Mouse (Mus musculus) gastrocnemius, adult 2 months (tissue): ENCODE measurements at regions not wholly inside any gene's neighbourhood (a gene's known extent, or its start where the extent isn't known, plus 50 kb on each side); places are given as distances from the start of the nearest gene placed in this dataset.

Experiments used
- DNase-seq: peaks from one replicate; pipeline ENCODE4 v3.0.0; 2022
- H3K27ac ChIP-seq: fragments of 200-600 bp; 2 replicates; pipeline ENCODE4 v1.8.1; 2022; ENCODE audit warnings: mild to moderate bottlenecking
- H3K4me3 ChIP-seq: fragments of 200-600 bp; 2 replicates; pipeline ENCODE4 v1.8.1; 2022; ENCODE audit warnings: mild to moderate bottlenecking, moderate library complexity
- CTCF ChIP-seq: fragments of 200-600 bp; IDR thresholded peaks from 2 replicates; pipeline ENCODE4 v1.8.1; 2022; ENCODE audit warnings: antibody characterized with exemption, mild to moderate bottlenecking, moderate library complexity
- intact Hi-C: fragments of 180-260 bp; cut with DNase I; formaldehyde crosslinking; loops from one replicate; pipeline ENCODE4 v1.15.1; 2025

DNA sequence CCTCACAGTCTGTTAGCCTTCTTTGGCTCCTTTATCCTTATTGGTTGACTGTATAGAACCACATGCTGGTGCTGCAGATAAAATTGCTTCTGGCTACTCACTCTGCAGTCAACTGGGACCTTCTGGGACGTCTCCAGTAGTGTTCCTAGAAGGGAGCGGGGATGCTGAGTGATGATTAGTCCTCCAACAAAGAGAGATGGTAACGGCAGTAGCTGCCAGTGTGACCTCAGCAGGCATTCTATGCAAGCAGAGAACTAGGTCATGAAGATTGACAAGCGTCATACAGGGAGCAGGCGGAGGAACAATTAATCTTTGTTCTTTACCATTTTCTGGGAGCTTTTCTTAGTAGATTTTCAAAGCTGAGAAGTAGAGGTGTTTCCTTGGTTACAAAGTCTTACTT is 134.0 kb downstream of the 4933412E24Rik start:
- intact Hi-C loops = no loop called here
- no peak for TF ChIP-seq CTCF
- Histone ChIP-seq H3K4me3 (no peak overlapping the region), H3K27ac (no peak overlapping the region)
- DNase-seq = no peak

DNA sequence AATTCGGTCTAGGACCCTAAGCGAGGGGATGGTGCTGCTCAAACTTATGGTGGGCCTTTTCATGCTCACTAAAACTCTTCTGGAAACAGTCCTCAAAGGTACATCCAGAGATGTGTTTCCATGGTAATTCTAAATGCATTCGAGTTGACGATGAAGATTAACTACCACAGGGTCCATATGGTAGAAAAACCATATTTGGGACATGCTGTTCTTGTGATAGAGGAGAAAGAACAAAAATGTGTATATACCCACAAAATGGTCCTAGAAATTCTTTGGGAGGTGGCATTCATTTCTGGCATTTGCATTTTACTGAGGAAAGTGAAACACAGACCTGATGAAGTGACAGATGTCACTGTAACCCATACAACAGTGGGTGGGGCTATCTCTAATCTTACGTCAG is 136.0 kb downstream of the 4933412E24Rik start:
- DNase-seq = no peak
- intact Hi-C loops = no loop called here
- no peak overlapping the region for H3K4me3 ChIP-seq
- no peak overlapping the region for H3K27ac ChIP-seq
- no peak for TF ChIP-seq CTCF

DNA sequence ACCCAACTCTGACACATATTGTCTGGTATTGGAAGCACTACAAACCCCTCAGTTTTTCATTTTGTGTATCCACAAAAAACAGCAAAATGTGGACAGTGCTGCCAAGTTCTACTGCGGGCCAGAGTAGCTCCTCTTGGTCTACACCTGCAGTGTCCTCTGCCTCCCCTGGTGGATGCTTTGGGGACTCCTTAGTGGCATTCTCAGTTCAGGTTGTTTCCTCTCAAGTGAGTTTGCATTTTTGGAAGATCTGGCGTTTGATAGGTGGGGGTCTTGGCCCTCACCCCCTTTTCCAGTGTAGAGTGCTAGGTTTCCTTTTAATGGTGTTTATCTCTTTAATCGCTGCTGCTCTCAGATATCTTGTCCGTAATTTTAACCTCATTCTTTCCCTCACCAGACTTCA is 137.1 kb downstream of the 4933412E24Rik start:
- DNase-seq = no peak
- Histone ChIP-seq H3K4me3 (no peak overlapping the region), H3K27ac (no peak overlapping the region)
- TF ChIP-seq CTCF = peak; percentile 22; the same call in 1 of the 2 replicates
- intact Hi-C loops = no loop called here

DNA sequence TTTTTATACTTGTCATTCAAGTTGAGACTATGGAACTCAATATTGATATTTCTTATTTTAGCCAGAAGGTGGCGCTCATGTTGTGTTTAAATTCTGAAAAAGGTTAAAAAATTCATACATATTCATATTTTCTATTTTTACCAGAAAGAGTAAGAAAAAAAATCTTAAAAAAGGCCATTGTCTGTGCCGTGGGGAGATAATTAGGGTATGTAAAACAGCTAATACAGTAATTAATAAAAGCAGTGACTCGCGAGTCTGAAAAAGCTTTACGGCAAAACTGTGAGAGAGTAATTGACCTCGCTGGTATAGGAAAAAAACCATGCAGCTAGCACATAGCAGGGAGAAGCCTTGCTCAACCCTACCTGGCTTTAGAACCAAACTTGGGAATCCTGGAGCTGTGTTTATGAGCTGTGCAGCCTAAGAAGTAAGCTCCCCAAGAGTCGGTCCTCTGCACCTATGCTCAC is 140.1 kb downstream of the 4933412E24Rik start:
- DNase-seq = no peak
- Histone ChIP-seq H3K27ac (no peak overlapping the region), H3K4me3 (no peak overlapping the region)
- intact Hi-C loops = no loop called here
- TF ChIP-seq CTCF = peak; percentile 55

DNA sequence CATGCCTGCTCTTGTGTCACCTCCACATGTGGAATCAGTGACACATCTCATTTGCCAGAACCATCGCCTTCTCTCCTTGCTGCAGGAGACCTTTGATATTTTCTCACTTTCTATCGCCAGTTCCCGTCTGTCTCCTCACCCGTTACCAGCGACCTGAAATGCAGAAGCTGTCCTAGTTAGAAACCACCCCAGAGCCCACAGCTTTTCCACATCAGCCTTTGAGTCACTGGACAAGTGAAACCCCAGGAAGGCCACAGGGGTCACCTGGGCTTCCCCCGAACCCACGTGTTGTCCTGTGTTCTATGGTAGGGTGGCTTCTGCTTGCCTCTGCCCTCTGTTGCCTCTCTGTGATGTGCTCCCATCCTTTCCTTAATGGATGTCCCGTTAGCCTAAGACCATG is 149.7 kb downstream of the 4933412E24Rik start:
- no peak for TF ChIP-seq CTCF
- intact Hi-C loops = loop anchor here (5.0 kb wide), 1 partner anchor 474 kb away; no protein-coding TSS in a partner anchor
- Histone ChIP-seq H3K4me3 (no peak overlapping the region), H3K27ac (no peak overlapping the region)
- no peak for DNase-seq

DNA sequence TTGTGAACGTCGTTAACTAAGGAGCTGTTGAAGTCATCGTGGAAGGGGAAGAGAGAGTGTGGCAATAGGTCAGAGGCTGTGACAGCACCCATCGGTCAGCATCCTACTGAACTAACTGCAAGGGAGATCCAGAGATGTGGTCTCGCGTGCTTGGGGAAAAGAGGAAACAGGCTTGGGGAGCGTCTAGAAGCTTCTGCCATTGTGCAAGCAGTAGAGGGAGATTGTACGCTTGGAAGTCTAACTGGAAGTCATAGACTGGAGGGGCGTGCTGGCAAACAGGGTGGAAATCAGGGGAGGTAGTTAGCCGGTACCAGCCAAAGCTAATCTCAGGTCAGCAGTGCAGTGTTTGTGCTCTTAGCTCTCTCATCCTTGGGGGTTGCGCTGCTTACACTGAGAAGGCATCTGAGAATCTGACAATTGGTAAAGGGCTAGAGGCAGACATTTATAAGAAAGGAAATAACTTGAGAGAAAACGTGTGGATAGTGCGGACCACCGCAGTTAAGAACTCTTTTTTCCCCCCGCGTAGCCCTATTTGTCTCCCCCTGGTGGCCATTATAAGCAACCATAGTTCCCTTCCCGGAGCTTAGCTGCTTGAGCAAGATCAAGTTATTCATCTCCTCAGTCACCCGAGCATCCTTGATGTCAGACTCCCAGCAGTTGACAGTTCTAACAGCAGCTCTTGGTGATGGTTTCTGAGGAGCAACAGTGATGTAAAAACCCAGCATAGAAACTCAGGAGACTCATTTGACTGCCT is 151.5 kb downstream of the 4933412E24Rik start:
- 0 out of 2 replicates have a peak overlapping the region, but pooled peaks have one; percentile 25 for H3K4me3 ChIP-seq
- TF ChIP-seq CTCF = peak; percentile 74
- DNase-seq = peak; percentile 21
- intact Hi-C loops = loop anchor here (5.0 kb wide), 1 partner anchor 473 kb away; no protein-coding TSS in a partner anchor
- H3K27ac ChIP-seq = no peak overlapping the region

DNA sequence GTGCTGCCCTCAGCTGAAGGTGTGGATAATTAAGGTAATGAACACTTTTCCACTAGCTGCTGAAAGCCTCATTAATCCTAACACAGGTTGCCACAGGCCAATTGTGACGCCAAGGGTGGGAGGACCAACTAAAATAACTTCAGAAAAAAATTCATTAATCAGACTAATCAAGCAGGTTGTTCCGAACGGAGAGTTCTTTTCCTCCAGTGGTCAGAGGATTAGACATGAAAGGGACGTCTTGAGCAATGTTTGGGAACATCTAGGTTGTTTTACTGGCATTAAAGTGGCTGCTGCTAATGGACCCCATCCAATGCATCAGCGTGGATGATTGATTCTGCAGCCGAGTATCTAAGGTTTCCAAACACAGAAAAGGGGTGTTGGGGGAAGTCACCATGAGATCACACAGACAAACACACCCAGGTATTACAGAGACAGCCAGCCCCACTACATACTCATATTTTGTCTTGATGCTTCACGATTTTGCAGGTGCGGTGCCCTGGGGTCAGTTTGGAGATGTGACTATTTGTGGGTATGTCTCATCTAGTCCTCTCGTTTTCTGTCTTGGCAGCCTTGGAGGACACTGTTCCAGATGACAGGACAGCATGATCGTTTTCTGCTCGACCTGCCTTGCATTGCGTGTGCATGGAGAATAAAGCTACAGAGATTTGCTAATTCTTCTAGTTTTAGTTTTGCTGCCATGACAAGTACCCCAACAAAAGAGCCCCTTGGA is 164.0 kb downstream of the 4933412E24Rik start:
- TF ChIP-seq CTCF = no peak
- intact Hi-C loops = no loop called here

DNA sequence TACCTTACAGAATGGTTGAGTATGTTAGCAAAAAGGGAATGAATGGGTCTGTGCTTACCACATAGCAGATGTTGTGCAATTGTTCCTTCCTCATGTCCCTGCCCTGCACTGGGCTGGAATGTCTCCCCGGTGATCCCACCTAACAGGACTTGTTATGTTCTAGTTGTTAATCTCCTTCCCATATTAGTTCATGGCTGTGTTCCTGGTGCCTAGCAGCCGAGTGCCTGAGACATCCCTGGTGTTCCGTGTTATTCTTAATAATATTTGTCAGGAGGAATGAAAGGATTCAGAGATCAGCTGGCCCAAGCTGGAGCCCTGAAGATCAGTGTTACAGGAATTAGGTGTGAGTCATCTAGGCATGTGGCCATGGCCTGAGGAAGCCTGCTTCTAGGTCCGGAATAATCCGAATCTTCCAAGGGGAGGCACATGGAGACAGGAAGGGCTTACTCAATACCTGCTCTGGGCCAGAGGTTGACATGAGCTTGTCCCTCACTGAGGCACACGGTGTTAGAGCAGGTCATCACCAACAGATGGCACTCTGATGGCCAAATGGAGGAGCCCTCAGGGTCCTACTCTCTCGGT is 171.2 kb downstream of the 4933412E24Rik start:
- no peak for TF ChIP-seq CTCF
- no peak overlapping the region for H3K4me3 ChIP-seq
- intact Hi-C loops = no loop called here
- peak overlapping the region; percentile 28 for H3K27ac ChIP-seq
- peak; percentile 47 for DNase-seq

More for the DNA sequence above, 164.0 kb downstream of the 4933412E24Rik start:
- Histone ChIP-seq H3K27ac (no peak overlapping the region), H3K4me3 (no peak overlapping the region)
- DNase-seq = peak; percentile 26

DNA sequence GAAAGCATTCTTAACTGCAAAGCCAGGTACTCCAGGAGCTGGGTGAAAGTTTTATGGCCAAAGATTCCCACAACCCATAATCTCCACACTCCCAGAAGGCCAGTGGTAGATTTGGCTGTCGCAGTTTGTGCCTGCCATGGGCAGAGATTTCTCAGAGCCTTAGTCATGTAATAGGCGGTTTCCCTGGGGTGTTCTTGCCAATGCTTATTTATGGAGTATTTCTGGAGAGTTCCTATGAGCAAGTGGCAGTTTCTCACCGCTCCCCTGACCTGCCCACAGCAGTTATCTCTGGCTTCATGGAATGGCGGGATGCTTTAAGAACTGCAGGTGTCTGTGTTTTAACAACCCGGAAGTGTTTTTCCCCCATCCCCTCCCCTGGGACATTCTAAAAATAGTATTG is 179.8 kb downstream of the 4933412E24Rik start:
- no peak for TF ChIP-seq CTCF
- DNase-seq = no peak
- peak overlapping the region; percentile 9; the same call in 1 of the 2 replicates for H3K4me3 ChIP-seq
- intact Hi-C loops = no loop called here
- H3K27ac ChIP-seq = peak overlapping the region; percentile 49

DNA sequence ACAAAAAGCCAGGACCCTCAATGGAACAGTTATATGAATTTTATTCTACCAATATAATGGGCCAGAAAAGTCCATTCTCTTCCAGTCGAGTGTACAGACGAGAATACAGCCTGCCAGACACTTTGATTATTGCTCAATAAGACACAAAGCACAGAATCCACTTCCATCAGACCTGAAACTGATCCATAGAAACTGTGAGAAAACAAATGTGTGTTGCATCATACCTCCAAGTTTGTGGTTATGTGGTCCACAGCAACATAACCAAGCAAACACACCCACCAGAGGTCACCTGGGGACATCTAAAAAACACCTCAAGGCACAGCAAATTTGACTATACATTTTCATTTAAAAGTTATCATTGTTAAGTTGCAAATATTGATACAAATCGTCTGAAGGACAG is 183.2 kb downstream of the 4933412E24Rik start:
- intact Hi-C loops = no loop called here
- no peak for DNase-seq
- no peak for TF ChIP-seq CTCF
- Histone ChIP-seq H3K4me3 (no peak overlapping the region), H3K27ac (no peak overlapping the region)

DNA sequence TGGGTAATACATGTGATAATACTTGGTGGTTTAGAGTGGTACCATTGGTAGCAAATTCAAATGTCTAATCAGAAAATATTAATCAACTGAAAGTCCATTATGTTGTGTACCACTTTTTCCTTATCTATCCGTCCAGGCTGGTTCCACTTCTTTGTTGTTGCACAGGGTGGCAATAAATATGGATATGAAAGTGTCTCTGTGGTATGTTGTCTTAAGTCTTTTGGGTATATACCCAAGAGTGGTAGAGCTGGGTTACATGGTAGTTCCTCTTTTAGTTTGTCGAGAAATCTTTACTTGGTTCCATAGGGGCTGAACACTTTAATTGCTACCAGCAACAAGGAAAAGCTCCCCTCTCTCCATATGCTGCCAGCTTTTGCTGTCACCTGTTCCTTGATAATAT is 184.9 kb downstream of the 4933412E24Rik start:
- intact Hi-C loops = no loop called here
- DNase-seq = no peak
- H3K4me3 ChIP-seq = no peak overlapping the region
- no peak overlapping the region for H3K27ac ChIP-seq
- no peak for TF ChIP-seq CTCF

DNA sequence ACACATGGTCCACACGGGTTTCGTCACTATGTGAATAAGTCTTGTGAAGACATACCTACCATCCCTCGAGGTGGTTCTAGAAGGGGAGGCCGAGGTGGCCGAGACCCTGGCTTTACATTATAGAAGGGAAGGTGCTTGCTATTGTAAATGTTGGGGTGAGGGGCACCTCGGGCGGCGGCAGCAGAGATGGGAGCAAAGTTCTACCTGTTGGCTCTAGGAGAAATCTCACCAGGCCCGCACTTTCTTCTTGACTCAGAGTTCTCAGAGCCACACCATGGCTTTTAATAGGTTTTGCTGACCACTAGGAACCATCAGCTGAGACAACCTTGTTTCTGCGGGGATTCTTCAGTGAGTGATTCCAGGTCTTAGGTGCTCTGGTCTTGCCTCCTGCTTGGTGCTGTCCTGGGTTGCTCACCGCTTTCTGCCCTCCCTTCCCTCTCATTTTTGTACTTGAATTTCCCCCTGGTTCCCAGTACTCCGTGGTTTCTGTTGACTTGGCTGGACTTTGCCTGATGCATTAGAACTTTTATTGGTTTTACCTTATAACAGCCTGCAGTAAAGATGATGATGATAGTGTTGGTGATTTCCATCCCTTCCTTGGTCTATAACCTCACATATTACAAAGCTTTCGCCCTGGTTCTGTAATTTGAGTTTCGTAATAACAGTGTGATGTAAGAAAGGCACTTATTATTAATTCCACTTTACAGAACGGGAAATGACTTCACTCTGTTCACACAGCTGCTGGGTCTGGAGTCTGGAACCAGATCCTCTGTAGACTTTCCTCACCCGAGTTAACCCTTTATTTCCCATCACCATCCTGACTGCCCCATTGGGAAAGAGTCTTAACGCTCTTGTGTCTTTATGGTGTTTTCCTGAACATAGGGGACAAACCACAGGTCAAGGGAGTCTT is 185.6 kb downstream of the 4933412E24Rik start:
- no peak overlapping the region for H3K27ac ChIP-seq
- H3K4me3 ChIP-seq = no peak overlapping the region
- DNase-seq = no peak
- intact Hi-C loops = no loop called here
- no peak for TF ChIP-seq CTCF
